Mouse (Mus musculus) cerebral cortex, adult 2 months (tissue): Measurements from ENCODE around the gene Reep3.

Experiments
- WGBS: fragments of 180-500 bp; shearing (Covaris S2); methylation state at CpG from one replicate; pipeline ENCODE4 v1.1.7; 2018; 5-methylcytosine and 5-hydroxymethylcytosine counted together

Gene Reep3

DNA sequence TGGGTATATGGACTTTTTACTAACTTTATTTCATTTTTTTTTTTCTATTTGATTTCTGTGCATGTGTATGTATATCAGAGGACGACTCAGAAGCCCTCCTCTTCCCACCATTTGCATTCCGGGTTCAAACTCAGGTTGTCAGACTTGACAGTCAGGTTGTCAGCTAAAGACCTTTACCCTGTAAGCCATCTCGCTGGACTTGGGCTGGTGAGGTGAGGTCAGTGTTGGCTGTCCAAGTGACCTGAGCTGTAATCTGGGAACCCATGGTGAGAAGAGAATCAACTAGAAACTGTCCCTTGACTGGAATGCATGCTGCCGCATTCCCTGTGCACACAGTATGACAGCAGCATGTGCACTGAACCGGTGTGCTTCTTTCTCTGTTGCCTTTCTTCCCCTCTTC lies 12.9 kb upstream of the Reep3 start:
- 90% methylated on average over 5 of the region's 5 CpGs for WGBS

DNA sequence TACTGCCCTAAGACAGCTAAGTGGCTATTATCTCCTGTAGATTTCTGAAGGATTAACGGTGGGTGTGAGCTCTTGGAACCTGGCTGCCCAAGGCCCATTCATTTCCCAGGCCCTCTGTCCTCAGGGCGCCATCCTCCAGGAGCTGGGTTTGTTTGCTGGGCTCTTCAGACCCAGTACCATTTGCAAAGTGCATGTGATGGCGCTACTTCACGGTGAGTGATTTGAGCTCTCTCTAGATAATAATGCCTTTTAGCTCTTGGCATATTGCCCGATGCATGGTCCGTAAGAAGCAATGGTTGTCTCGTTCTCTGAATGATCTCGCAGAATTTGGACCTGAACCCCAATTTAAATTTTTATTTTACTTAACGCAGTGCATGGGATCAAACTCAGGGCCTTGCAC lies 11.4 kb upstream of the Reep3 start:
- 66% methylated on average over 9 of the region's 9 CpGs for WGBS

DNA sequence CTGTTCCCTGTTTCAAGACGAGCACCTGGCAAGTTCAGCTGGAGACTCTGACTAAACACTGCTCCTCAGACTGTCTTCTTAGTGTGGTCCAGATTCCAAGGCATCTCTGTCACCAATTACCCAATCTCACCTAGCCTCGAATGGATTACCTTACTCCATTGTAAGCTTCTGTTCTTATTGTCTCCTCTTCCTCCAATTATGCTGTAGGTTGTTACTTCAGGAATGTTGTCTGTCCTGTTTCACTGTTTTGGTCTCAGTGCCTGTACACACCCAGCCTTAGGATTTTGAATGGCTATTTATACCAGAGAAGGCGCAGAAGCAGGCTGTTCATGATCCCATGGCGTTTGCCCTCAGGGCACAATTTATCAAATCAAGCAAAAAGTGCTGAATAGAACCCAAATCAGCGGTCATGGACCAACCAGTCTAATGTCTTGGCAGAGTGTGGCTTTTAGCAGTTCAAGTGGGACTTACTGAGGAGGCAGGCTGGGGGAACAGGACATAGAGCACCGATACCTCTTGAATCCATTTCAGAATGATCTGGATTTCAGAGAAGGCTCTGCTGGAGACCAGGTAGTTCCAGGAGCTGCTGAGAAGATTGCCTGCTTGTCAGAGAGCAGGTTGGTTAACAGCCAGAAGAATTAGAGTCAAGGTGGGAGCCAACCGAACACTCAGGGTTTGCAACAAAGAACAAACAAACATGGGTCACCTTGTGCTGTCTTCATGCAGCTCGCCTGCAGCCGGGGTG lies 10.4 kb upstream of the Reep3 start:
- 56% methylated on average over 9 of the region's 9 CpGs for WGBS

DNA sequence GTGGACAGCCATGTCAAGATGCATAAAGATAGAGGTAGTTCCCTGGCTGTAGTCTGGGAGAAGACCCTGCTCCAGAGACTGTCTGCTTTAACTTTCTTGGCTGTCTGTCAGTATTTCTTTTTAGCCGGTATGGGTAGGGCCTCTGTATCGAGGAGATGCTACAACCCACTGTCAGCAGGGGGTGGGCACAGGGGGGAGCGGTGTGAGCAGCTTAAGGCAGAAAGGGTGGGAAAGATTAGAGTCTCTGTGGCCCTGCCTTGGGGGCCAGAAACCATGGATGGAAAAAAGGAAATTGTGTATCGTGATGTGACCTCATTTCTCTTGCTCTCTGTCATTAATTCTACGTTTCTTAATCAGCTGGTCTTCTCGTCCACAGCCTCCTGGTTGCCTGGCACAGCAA lies 9.7 kb upstream of the Reep3 start:
- 44% methylated on average over 6 of the region's 6 CpGs for WGBS

DNA sequence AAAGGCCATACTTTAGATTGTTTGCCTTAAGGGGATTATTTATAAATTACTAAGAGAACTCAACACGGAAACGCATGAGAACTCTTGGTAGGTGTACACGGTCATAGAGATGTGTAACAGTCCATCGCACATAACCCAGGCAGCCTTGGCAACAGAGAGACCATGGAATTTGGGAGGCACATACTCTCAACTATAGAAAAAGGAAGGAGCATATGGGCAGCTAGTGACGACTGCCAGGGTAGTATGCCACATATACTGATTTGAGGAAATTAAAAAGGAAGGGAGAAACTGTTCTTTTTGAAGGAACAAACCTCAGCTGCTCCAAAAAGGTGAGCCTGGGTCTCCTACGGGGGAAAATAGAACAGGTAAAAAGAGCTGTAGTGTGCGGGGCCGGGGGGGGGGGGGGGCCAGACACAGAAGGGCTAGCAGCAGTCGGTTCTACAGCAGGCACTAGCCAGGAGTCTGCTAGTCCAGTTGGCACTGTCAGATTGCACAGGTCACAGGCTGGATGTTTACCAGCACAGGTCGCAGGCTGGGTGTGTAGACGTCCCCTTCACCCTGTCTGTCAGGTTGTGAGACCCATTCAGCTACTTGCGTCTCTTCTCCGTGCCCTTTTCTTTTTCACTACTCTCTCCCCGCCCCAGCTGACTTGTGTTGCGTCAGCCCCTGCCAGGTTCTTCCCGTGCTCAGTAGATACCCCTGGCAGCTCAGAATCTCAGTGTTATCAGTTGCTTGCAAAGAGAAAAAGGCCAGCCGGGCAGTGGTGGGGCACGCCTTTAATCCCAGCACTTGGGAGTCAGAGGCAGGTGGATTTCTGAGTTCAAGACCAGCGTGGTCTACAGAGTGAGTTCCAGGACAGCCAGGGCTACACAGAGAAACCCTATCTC lies 8.8 kb upstream of the Reep3 start:
- WGBS: 48% methylated on average over 19 of the region's 19 CpGs

DNA sequence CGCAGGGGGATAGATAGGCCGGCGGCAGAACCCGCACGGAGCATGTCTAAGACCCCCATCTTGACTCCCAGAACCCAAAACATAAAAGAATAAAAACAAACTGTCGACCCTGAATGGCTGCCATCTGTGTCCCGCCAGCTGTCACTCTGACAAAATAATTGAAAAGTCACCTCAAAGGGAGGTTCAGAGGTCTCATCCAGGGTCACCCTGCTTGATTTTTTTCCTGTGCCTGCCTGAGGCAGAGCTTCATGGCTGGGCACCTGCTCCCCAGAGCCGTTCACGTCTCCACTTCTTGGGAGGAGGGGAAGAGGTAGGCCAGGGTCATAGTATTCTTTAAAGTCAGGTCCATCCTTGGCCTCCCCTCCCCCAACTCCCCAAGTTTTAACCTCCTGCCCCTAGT lies 7.8 kb upstream of the Reep3 start:
- WGBS: 35% methylated on average over 9 of the region's 9 CpGs

DNA sequence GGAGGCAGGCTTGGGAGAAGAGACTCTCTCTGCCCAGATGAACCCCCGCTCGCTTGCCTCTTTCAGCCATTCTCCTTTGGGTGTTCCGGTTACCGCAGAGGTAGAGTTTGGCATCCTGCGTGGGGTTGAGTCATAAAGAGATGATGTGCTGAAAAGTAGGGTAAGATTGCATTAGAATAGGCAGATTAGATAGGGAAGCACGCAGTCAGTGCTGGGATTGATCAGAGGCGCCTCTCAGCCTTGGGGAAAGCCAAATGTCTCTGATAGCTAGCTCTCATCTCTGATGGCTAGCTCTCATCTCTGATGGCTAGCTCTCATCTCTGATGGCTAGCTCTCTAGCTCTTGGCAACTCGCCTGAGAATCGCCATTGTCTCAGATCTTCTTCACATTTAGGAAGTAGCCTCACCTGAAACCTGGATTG lies 4.1 kb upstream of the Reep3 start:
- WGBS: 51% methylated on average over 9 of the region's 9 CpGs

DNA sequence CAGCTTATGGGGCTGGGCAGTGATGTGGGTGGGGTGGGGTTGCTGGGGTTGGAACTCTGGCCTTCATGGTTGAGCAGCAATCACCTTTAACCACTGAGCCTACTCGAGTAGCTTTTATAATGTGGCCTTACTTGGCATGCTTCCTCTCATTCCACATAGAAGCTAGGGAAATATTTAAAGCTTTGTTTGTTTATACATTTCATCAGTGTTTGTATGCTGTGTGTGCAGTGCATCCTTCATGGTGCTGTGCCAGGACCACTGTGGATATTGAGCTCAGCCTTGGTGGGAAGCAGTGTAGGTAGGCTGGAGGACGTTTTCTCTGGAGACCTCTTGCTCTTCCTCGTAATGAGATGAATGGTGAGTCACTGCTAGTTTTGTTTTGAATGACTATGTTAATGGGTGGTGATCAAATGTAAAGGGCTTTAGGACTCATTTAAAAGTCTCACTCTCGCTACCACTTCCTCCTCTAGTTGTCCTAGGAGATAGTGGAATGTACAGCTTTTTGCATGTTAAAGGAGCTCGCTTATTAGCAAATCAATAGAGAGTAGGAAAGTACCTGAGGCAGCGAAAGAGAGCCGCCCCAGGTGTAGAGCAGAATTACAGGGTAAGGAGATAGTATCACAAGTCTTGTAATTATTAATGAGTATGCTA lies 3.4 kb upstream of the Reep3 start:
- 44% methylated on average over 7 of the region's 7 CpGs for WGBS

DNA sequence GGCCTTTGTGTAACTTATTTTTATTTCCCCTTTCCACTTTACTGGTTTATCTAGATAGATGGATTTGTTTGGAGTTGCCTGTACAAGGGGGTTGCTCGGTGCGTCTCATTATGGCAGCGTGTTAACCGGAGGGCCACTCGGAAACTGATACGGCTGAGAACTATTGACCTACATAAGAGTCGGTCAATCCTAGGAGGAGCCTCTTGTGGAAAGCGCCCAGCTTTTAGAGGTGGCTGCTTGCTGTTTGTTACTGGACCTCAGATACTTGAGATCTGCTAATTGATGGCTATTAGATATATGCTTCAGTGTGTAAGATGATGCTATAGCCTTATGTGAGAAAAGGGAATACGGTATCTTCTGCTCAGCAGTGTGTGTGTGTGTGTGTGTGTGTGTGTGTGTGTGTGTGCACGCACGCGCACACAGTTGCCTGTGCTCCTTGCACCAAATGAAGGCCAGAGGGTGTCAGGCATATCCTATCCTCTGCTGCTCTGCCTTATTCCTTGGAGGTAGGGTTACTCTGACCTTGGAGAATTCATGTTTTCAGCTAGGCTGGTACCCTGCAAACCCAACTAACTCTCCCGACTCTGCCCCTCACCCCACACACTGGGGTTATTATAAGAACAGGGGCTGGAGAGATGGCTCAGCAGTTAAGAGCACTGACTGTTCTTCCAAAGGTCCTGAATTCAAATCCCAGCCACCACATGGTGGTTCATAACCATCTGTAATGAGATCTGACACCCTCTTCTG lies 2.6 kb upstream of the Reep3 start:
- 48% methylated on average over 13 of the region's 13 CpGs for WGBS

DNA sequence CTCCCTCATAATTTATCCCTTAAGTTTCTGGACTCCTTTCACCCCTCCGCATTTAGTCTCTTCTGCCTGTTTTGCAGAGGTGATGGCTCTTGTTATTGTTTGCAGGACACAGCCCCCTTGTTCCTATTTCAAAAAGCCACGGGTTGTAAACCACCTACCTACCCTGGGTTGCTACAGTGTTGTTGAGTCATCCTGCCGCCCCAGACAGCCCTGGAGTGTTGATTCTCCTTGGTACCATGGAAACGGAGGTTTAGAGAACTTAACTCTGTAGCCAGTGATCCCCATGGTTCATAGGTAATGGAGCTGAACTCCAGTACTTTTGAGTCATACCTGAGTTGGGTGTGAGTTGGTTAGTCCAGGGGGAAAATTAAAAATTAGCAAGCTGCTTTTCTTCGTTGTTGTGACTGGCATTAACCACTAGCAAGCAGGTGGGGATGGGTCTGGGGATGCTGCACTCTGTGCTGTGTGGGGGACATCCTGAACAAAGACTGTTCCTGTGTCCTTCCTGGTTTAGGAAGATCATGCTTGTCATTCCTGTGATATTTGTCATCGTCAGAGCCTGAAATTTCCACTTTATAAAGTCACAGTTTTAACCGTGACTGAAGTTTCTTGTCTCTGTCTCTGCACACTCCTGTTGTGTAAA lies 1.8 kb upstream of the Reep3 start:
- WGBS: 10% methylated on average over 7 of the region's 7 CpGs

DNA sequence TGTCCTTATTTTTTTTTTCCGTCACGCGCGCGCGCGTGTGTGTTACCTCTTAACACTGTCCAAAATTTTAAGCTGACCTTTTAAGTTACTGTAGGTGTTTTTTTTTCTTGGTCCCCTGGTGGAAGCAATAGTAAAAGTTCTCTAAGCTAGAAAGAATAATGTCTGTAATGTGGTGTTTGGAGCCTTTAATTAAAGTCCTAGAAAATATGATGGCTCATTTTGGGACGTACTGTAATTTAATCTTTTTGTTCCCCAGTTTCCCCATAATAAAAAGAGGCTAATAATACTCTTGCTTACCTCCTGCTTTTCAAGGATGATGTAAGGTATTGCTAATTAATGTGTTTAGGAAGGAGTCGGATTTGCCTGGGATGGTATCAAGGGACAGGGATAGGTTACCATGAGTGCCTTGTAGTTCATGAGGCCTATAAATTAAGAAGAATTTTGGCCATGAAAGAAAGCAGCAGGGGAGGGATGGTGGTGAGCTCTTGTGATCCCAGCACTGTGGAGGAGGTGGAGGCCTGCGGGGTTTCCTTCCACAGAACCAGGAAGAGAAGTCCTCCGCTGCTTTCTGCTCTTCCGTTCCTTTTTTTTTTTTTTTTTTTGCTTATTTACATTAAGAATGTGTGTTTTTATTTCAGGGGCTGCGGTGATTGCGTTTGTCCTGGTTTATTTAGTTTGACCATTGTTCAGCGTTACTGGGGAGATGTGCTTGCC lies 849 bp upstream of the Reep3 start:
- WGBS: 1% methylated on average over 15 of the region's 15 CpGs

DNA sequence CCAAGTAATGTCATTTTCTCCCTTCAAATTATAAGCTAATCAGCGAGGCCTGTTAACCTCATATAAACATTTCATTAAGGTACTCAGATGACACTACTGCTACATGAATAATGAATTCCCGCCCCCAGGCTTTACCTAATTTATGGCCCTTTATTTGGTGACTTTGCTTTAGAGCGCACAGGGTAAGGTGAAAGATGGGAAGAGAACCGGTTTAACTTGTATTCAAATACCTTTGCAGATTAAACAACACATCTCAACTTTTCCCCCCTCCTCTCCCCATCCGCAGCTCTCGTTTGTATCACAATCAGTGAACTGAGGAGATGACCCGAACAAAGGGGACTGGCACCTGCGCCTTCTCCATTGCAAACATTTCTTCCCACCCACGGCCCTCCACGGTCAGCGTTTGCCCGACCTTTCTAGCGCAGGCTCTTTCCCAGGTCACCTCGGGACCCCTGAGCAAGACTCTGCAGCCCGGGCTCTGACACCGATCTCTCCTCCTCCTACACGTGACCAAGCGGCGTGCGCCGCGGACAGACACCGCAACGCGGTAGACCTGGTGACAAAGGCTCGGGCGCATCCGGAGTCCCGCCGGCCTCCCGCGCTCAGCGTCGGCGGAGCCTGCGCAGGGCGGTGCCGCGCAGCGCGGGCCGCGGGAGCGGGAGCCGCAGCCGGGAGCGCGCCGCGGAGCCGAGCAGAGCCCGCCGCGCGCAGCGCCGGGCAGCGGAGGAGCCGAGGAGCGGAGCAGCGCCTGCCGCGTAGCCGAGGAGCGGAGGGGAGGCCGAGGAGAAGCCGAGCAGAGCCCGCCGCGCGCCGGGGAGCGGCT lies 736 bp downstream of the Reep3 start, which contains the start of gene Jmjd1c:
TSS of gene Jmjd1c (plus strand) at position 328 of the 823 bp plus-strand sequence.
- WGBS: 1% methylated on average over 73 of the region's 73 CpGs

DNA sequence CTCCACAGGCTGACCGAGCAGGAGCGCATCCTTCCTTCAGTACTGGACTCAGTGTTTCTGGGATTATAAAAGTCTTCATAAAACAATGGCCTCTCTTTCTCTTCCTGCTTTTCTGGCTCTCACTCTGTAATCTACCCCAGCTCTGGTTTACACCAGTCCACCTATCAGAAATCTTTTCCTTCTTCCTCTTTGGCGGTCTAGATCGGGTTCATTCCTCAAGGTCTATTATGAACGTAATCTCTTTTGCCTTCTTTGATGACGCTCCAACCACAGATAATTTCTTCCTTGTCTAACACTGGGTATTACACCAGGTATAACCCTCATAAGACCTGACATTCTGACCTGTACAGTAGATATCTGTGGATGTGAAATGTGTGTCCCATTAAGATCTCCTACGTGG lies 1.8 kb downstream of the Reep3 start:
- WGBS: 89% methylated on average over 7 of the region's 7 CpGs

DNA sequence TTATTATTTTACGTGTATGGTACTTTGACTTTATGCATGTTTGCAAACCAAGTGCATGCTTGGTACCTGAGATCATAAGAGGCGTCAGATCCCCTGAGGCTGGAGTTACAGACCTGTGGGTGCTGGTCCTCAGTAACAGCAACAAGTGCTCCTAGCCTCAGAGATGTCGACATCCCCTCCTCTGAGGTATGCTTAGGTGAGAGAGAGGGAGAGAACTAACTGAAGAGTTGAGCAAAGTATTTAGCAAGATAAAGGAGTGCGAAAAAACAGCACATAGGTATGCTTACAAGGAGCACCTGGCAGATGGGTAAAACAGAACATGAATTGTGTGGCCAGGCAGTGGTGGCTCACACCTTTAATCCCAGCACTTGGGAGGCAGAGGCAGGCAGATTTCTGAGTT lies 6.1 kb downstream of the Reep3 start:
- 95% methylated on average over 4 of the region's 4 CpGs for WGBS

DNA sequence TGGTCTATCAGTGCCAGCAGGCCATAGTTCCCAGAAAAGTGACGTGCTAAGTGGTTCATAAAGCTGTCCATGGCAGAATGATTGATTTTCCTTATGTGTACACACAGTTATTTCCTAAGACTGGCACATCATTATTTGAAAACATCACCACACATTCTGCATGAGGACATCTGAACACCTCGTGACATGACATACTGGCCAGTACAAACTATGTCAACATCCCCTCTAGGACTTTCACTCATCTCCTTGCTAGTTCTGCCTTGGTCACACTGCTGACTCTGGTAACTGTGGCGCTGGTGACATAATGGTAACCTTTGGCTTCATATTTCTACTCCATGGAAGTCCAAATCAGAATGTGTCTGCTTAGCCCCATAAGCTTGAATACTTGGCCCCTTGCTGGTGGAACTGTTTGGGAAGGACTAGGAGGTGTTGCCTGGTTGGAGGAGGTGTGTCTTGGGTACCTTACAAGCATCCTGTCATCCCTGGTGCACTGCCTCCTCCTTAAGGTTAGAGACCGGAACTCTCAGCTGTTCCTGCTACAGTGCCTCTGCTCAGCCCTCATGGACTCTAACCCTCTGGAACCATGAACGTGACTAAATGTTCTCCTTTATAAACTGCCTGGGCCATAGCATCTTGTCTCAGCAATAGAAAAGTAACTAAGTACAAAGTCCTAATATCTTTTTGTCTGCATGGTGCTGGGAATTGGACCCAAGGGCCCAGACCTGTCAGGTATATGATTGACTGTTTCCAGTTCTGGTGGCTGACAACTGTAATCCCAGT lies 9.1 kb downstream of the Reep3 start:
- WGBS: 96% methylated on average over 5 of the region's 5 CpGs

DNA sequence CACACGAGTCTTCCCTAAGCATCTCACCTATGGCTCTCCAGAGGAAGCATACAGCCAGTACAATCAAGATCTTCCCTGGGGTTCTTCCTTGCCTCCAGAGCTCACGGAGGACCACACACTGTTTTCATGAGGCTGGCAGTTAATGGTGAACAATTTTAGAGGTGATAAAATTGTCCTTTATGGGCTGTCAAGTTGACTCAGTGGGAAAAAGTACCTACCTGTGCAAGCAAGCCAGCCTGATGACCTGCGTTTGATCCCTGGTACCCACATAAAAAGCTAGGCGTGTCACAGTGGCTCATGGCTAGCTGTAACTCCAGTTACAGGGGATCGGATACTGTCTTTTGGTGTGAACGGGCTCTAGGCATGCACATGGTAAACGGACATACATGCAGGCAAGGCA lies 10.8 kb downstream of the Reep3 start:
- WGBS: 91% methylated on average over 7 of the region's 7 CpGs

DNA sequence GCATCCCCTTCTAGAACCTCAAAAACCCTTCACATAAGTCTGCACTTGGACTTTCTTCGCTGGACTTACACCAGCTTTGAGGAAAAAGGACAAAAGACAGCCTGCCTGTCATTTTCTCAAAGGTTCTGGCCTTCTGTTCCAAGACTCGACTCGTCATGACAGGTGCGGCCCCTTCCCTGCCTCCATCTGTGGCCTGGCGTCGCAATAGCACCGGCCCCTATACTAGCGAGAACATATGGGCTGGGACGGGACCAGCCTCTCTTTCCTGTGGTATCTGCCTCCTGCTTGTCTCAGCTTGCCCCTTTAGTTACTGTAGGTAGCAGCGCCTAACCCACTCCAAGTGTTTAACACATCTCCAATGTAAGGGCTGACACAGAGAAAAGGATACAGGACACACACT lies 11.6 kb downstream of the Reep3 start:
- WGBS: 85% methylated on average over 10 of the region's 10 CpGs

DNA sequence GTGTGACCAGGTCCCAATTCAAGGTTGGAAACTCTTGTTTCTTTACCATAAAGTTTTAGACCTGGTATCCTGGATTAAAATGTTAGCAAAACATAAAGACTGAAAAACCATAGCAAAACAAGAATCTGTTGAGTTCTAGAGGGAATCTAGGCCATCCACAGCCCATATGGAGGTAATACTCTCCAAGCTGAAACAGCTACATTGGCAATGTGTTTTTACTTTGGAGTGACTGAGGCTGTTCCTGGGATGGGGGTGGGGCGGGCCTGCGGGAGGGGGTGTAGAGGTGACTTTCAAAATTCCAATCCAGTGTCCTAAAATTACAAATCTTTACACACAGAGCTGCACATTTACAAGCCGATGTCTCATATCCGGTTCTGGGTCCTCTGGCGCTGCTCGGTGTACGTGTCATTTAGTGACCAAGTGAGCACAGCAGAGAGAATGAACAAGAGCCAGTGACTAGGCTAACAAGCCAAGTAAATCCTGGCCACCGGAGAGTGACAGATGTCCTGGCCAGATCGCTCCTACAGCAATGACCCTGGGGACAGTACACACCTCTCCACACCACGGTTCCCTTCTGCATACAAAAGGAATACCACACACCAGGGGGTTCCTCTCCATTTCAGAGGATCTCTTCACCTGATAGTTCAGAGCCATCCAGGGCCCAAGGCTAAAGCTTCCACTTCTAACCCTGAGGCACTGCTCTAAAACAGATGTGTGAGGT lies 13.1 kb downstream of the Reep3 start:
- 63% methylated on average over 10 of the region's 10 CpGs for WGBS
